Mouse (Mus musculus): ENCODE measurements around the gene Fubp3. TPM values are rescaled to one million over a fixed set of nuclear protein-coding genes. Genes with fewer than 3 reads are reported as not detected.

Gene Fubp3
- total RNA-seq, 2 experiments from 2014 or later = 9.2 to 9.4 TPM

Small RNAs within 50 kb of the gene (microRNA-seq; reads per million reads assigned to microRNA genes)
- gene Mir6998 (ENCODE audit: borderline replicate concordance in 2 of 2) = 0 to 0.53 reads per million in 2 experiments

Other genes with a start within 250 kb of the Fubp3 start
- 1 to 10 TPM; 2.0 to 2.7 TPM for gene Ass1, start 102.4 kb upstream of the Fubp3 start, total RNA-seq (2021)
- gene Prdm12, start 67.4 kb downstream of the Fubp3 start, total RNA-seq (2021) = not detected
- gene Exosc2, start 98.1 kb downstream of the Fubp3 start, total RNA-seq (2021) = 1 to 10 TPM; 6.3 to 7.2 TPM
- gene Abl1, start 115.7 kb downstream of the Fubp3 start, total RNA-seq (2021) = 10 to 100 TPM; 21.9 to 25.2 TPM
- gene Qrfp, start 237.9 kb downstream of the Fubp3 start, total RNA-seq (2021) = not detected